Mouse (Mus musculus): ENCODE data around the gene Mrrf. TPM values are rescaled to one million over a fixed set of nuclear protein-coding genes. Genes with fewer than 3 reads are reported as not detected.

Gene Mrrf
- total and polyA plus RNA-seq, 3 experiments: 36.2 to 71.7 (median 46.8) TPM

DNA sequence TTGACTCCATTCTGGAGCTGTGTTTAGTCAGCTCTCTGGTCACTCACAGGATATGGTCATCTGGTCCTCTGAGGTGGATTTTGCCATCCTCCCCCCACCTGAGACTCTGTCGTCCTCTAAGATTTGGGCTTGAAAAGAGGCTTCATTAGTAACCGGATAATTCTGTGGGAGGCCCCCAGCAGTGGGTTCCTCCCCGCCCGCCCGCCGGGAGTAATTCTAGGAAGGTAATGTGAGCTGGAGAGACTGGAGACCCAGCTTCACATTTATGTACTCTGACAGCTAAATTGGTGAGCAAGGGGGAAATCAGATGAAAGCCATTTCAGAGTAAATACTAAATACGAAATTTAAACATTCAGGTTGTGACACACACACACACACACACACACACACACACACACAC, 27.6 kb upstream of the Mrrf start:
- Histone ChIP-seq H3K27ac (no peak overlapping the region), H3K36me3 (ENCODE audit: control insufficient read depth, insufficient read depth, low read length) (no peaks in the 10 kb centered on the region), H3K9ac (ENCODE audit: low read depth, low read length) (no peak overlapping the region), H3K27me3 (ENCODE audit: control insufficient read depth, insufficient read depth, low read length) (peaks cover 7% of the 10 kb centered on the region; the same call in 1 of the 2 replicates), H3K79me2 (replicated peaks; ENCODE audit: control insufficient read depth, insufficient read depth, low read length) (no peaks in the 10 kb centered on the region), H3K4me1 (ENCODE audit: control insufficient read depth, insufficient read depth, low read length) (no peaks in the 10 kb centered on the region), H3K4me3 (no peak overlapping the region)
- no peak for DNase-seq
- TF ChIP-seq POLR2A (IDR thresholded peaks at IDR 0.05; ENCODE audit: insufficient read depth, low read depth, low read length): no peak
- TF ChIP-seq CTCF (IDR thresholded peaks at IDR 0.05): no peak
- 21% methylated on average over 7 of the region's 7 CpGs for WGBS
- intact Hi-C loops (cut with DNase I): no loop called here

DNA sequence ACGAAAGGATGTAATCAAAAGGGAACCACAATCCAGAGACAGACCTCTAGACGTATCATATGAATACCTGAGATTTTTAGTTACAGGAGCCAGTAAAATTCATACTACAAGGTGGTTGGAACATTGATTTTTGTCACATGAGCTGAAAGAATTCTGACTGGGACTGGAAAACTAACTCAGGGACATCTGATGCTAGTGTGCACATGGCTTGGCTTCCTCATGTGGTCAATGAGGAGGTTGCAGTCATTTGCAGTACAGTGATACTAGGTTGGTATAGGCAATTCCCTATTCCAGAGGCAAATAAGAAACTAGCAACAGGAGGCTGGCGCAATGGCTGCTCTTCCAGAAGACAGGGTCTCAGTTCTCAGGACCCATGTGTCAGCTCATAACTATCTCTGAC, 23.6 kb upstream of the Mrrf start:
- H3K27me3 ChIP-seq (ENCODE audit: control insufficient read depth, insufficient read depth, low read length): no peaks in the 10 kb centered on the region
- H3K36me3 ChIP-seq (ENCODE audit: control insufficient read depth, insufficient read depth, low read length): no peaks in the 10 kb centered on the region
- H3K27ac ChIP-seq: no peak overlapping the region
- H3K9ac ChIP-seq (ENCODE audit: low read depth, low read length): no peak overlapping the region
- H3K79me2 ChIP-seq (replicated peaks; ENCODE audit: control insufficient read depth, insufficient read depth, low read length): no peaks in the 10 kb centered on the region
- 0 out of 2 replicates have a peak, but pooled peaks have one; percentile 8 for TF ChIP-seq CTCF (IDR thresholded peaks at IDR 0.05)
- no peak for TF ChIP-seq EP300 (IDR thresholded peaks at IDR 0.05; ENCODE audit: insufficient read depth, low read depth, low read length)
- no peaks in the 10 kb centered on the region for H3K4me1 ChIP-seq (ENCODE audit: control insufficient read depth, insufficient read depth, low read length)
- intact Hi-C loops (cut with DNase I): no loop called here
- 80% methylated on average over 3 of the region's 3 CpGs for WGBS
- DNase-seq: no peak
- H3K4me3 ChIP-seq: no peak overlapping the region

DNA sequence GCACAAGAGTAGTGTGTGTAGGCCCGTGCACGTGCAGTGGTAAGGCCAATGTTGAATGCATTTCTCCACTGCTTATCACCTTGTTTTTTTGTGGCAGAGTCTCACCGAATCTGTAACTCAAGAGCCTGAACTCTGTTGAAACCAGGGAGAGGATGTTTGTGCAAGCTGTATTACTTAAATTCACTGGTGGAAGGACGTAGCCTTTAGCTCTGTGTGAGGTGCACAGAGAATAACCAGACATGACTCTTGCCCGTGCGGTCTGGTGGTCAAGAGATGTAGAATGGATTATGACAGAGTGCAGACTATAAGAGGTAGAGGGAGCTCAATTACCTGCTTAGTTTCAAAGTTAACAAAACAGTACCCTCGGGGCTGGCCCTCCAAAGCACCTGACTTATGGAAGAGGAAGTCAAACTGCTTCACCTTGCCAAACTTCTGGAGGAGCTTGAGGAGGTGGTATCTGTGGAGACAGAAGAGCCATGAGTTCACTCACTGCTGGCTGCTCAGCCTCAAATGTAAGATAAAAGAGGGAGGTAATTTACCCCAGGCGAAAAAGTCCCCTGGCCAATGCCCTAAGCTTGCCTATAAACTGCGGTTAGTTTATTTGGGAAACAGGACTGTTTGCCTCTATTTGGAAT, 9.3 kb upstream of the Mrrf start:
- Histone ChIP-seq H3K79me2 (replicated peaks; ENCODE audit: control insufficient read depth, insufficient read depth, low read length) (peaks cover 5% of the 10 kb centered on the region), H3K36me3 (ENCODE audit: control insufficient read depth, insufficient read depth, low read length) (peaks cover 54% of the 10 kb centered on the region), H3K27me3 (ENCODE audit: control insufficient read depth, insufficient read depth, low read length) (no peaks in the 10 kb centered on the region), H3K9ac (ENCODE audit: low read depth, low read length) (no peak overlapping the region), H3K4me3 (no peak overlapping the region), H3K4me1 (ENCODE audit: control insufficient read depth, insufficient read depth, low read length) (peaks cover 18% of the 10 kb centered on the region), H3K27ac (no peak overlapping the region; the same call in 1 of the 2 replicates)
- no peak for TF ChIP-seq EP300 (IDR thresholded peaks at IDR 0.05; ENCODE audit: insufficient read depth, low read depth, low read length)
- DNase-seq: no peak
- WGBS: 88% methylated on average over 9 of the region's 9 CpGs
- intact Hi-C loops (cut with DNase I): loop anchor here (5.0 kb wide), 2 partner anchors 70 to 95 kb away; no protein-coding TSS in a partner anchor

DNA sequence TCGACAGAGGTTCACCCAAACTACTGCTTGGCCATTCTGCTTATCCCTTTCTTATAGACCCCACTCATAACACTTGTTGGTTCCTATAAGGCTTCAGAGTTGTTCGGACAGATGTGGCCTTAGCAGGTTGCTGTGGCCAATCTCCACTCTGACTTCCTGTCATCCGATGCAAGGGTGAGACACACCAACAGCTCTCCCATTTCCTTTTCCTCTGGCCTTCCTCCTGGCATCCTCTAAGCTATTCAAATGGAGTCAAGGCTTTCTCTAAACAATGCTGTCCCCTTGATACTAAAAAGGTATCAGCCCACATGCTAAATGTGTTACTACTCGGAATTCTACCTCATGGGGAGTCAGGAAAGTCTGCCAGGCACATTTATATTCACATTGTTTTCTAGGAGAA, 8.2 kb upstream of the Mrrf start:
- Histone ChIP-seq H3K4me3 (no peak overlapping the region), H3K9ac (ENCODE audit: low read depth, low read length) (no peak overlapping the region), H3K27ac (peak overlapping the region; percentile 70), H3K27me3 (ENCODE audit: control insufficient read depth, insufficient read depth, low read length) (no peaks in the 10 kb centered on the region), H3K79me2 (replicated peaks; ENCODE audit: control insufficient read depth, insufficient read depth, low read length) (peaks cover 5% of the 10 kb centered on the region), H3K36me3 (ENCODE audit: control insufficient read depth, insufficient read depth, low read length) (peaks cover 58% of the 10 kb centered on the region), H3K4me1 (ENCODE audit: control insufficient read depth, insufficient read depth, low read length) (peaks cover 18% of the 10 kb centered on the region)
- intact Hi-C loops (cut with DNase I): loop anchor here (5.0 kb wide), 2 partner anchors 69 to 96 kb away; no protein-coding TSS in a partner anchor
- 39% methylated on average over 4 of the region's 4 CpGs for WGBS
- TF ChIP-seq POLR2A (IDR thresholded peaks at IDR 0.05; ENCODE audit: insufficient read depth, low read depth, low read length) (no peak), EP300 (IDR thresholded peaks at IDR 0.05; ENCODE audit: insufficient read depth, low read depth, low read length) (peak; percentile 86)
- DNase-seq: peak in 1 of 2 experiments; percentile 42

DNA sequence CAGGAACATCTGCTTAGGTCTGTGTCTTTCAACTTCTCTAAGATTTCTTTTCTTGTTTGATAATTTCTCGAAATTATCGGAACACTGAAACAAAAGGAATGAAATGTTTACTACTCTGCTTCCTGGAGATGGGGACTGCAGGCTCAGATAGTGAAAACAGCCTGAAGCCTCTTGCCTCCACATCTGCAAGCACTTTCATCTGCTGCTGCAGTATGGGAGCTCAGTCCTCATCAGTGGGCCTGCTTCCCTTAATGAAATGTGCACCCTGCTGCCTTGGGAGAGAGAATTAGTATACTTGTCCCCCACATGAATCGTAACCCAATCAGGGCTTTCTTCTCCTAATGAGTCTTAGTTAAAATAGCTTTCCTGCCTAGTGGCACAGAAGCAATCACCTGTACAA, 7.1 kb upstream of the Mrrf start:
- H3K9ac ChIP-seq (ENCODE audit: low read depth, low read length): no peak overlapping the region
- intact Hi-C loops (cut with DNase I): loop anchor here (5.0 kb wide), 2 partner anchors 68 to 97 kb away; no protein-coding TSS in a partner anchor
- 50% methylated on average over 3 of the region's 3 CpGs for WGBS
- no peak for DNase-seq
- H3K79me2 ChIP-seq (replicated peaks; ENCODE audit: control insufficient read depth, insufficient read depth, low read length): peaks cover 5% of the 10 kb centered on the region
- H3K4me1 ChIP-seq (ENCODE audit: control insufficient read depth, insufficient read depth, low read length): peaks cover 18% of the 10 kb centered on the region
- no peak overlapping the region for H3K4me3 ChIP-seq
- no peaks in the 10 kb centered on the region for H3K27me3 ChIP-seq (ENCODE audit: control insufficient read depth, insufficient read depth, low read length)
- H3K27ac ChIP-seq: peak overlapping the region; percentile 70
- H3K36me3 ChIP-seq (ENCODE audit: control insufficient read depth, insufficient read depth, low read length): peaks cover 69% of the 10 kb centered on the region
- TF ChIP-seq EP300 (IDR thresholded peaks at IDR 0.05; ENCODE audit: insufficient read depth, low read depth, low read length) (no peak), POLR2A (IDR thresholded peaks at IDR 0.05; ENCODE audit: insufficient read depth, low read depth, low read length) (no peak), CTCF (IDR thresholded peaks at IDR 0.05) (no peak)

DNA sequence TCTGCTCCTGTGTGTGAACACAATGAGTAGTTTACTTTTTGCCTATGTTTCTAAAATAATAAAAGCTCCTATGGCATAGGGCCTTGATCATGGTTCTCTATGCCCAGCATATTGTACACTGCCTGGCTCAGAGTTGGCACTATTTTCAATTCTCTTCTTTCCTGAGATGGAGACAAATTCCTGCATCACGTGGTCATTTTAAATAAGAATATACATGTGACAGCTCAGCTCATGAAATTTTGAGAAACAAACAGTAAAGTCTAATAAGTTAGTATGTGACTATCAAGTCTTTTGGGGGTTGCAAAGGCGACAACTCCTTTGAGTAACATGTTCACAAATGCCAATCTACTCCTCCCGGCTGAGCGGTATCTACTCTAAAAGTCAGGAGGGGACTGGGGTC, 302 bp upstream of the Mrrf start:
- peak overlapping the region; percentile 89 for H3K4me3 ChIP-seq
- peaks cover 50% of the 10 kb centered on the region for H3K36me3 ChIP-seq (ENCODE audit: control insufficient read depth, insufficient read depth, low read length)
- peaks cover 2% of the 10 kb centered on the region for H3K79me2 ChIP-seq (replicated peaks; ENCODE audit: control insufficient read depth, insufficient read depth, low read length)
- 2% methylated on average over 4 of the region's 4 CpGs for WGBS
- no peaks in the 10 kb centered on the region for H3K27me3 ChIP-seq (ENCODE audit: control insufficient read depth, insufficient read depth, low read length)
- intact Hi-C loops (cut with DNase I): loop anchor here (2.0 to 5.0 kb wide), 3 partner anchors 76 to 124 kb away; partner anchors contain the start of genes Morn5 and Ndufa8
- H3K27ac ChIP-seq: peak overlapping the region; percentile 100
- peaks cover 14% of the 10 kb centered on the region for H3K4me1 ChIP-seq (ENCODE audit: control insufficient read depth, insufficient read depth, low read length)
- DNase-seq: no peak
- TF ChIP-seq POLR2A (IDR thresholded peaks at IDR 0.05; ENCODE audit: insufficient read depth, low read depth, low read length) (no peak), EP300 (IDR thresholded peaks at IDR 0.05; ENCODE audit: insufficient read depth, low read depth, low read length) (no peak), CTCF (IDR thresholded peaks at IDR 0.05) (no peak)
- peak overlapping the region; percentile 78 for H3K9ac ChIP-seq (ENCODE audit: low read depth, low read length)
